Mouse (Mus musculus) kidney, embryonic 14.5 days (tissue): ENCODE measurements at regions not wholly inside any gene's neighbourhood (a gene's known extent, or its start where the extent isn't known, plus 50 kb on each side); places are given as distances from the start of the nearest gene placed in this dataset.

Experiments used
- ATAC-seq: fragments of 200-750 bp; cut with Nextera tagmentation; 2 replicates; pipeline ENCODE4 v1.8.0; 2017; ENCODE audit warnings: moderate number of reproducible peaks, mild to moderate bottlenecking, moderate TSS enrichment, moderate library complexity; ENCODE audit not compliant: low FRiP score, low TSS enrichment
- H3K27ac ChIP-seq: fragments of 300-500 bp; sonication (generic); 2 replicates; pipeline ENCODE4 v1.5.1; 2014; ENCODE audit warnings: low read depth, mild to moderate bottlenecking, low read length, moderate library complexity, mixed read lengths
- H3K27me3 ChIP-seq: fragments of 300-500 bp; sonication (generic); 2 replicates; pipeline ENCODE4 v1.6.1; 2014; ENCODE audit warnings: mild to moderate bottlenecking, low read length; ENCODE audit not compliant: control insufficient read depth, insufficient read depth
- H3K36me3 ChIP-seq: fragments of 300-500 bp; sonication (generic); 2 replicates; pipeline ENCODE4 v1.6.1; 2014; ENCODE audit warnings: low read length, mixed read lengths; ENCODE audit not compliant: control insufficient read depth, insufficient read depth
- H3K4me1 ChIP-seq: fragments of 300-500 bp; sonication (generic); 2 replicates; pipeline ENCODE4 v1.6.1; 2014; ENCODE audit warnings: low read length, mixed read lengths; ENCODE audit not compliant: control insufficient read depth, insufficient read depth
- H3K4me2 ChIP-seq: fragments of 300-500 bp; sonication (generic); replicated peaks from 2 replicates; pipeline ENCODE4 v1.6.1; 2014; ENCODE audit warnings: low read depth, mild to moderate bottlenecking, low read length
- H3K4me3 ChIP-seq: fragments of 300-500 bp; sonication (generic); 2 replicates; pipeline ENCODE4 v1.5.1; 2014; ENCODE audit warnings: mild to moderate bottlenecking, low read length
- H3K9ac ChIP-seq: fragments of 300-500 bp; sonication (generic); 2 replicates; pipeline ENCODE4 v1.6.1; 2014; ENCODE audit warnings: low read depth, mild to moderate bottlenecking, low read length, moderate library complexity
- H3K9me3 ChIP-seq: fragments of 300-500 bp; sonication (generic); 2 replicates; pipeline ENCODE4 v1.6.1; 2016; ENCODE audit warnings: low read length; ENCODE audit not compliant: control insufficient read depth
- WGBS: fragments of 180-500 bp; shearing (Covaris S2); extraction: QIAGEN DNeasy Blood & Tissue Kit; methylation state at CpG from one replicate; pipeline ENCODE4 v1.1.7; 2014; 5-methylcytosine and 5-hydroxymethylcytosine counted together

DNA sequence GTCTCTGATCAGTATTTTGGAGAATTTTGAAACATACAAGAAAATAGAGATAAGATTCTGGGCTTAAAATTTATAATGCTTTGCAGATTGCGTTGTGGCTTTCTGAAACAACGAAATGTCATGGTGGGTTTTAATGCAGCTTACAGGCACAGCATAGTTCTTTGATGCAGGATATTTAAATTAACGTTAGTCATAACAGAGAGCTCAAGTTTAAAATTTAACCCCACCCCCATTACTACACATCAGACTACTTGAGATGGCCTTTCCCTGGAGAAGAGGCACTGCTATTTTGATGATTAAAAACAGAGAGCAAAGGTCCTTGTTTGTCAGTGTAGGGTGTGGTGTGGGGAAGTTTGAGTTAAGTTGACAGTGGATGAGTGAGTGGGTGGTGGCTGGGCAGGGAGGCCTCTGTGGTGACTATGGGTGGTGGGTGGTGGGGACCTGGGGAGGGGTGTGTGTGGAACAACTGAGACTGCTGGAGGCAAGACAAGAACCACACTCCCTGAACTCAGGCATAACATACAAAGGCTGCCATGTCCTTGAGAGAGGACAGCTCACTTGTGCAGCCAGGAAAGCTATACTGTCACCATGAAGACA lies 283.9 kb downstream of the Cetn3 start:
- WGBS = 76% methylated on average over 3 of the region's 3 CpGs

DNA sequence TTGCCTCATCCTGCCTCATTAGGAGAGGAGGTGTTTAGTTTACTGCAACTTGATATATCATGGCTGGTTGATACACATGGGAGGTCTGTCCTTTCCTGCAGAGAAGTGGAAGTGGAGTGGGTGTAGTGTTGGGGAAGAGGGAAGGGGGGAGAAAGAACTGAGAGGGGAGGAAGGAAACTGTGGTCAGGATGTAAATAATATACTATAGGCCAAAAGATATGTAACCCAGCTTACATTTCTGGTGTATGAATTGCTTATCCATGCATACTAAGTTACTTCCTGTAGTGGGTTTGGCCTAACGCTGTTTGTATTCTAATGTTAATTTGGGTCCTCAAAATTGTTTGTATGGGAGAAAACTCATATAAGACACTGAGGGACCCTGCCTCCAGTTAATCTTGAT lies 289.6 kb downstream of the Cetn3 start:
- Histone ChIP-seq H3K9me3 (no peaks in the 10 kb centered on the region), H3K4me3 (no peak overlapping the region), H3K36me3 (no peaks in the 10 kb centered on the region), H3K4me2 (no peak overlapping the region), H3K27me3 (no peaks in the 10 kb centered on the region), H3K4me1 (no peaks in the 10 kb centered on the region), H3K9ac (no peak overlapping the region), H3K27ac (no peak overlapping the region)
- no peak for ATAC-seq
- 88% methylated on average over 1 of the region's 1 CpGs for WGBS

More for the DNA sequence above, 283.9 kb downstream of the Cetn3 start:
- Histone ChIP-seq H3K27ac (no peak overlapping the region), H3K9ac (no peak overlapping the region), H3K27me3 (no peaks in the 10 kb centered on the region), H3K4me3 (no peak overlapping the region), H3K36me3 (no peaks in the 10 kb centered on the region), H3K4me2 (no peak overlapping the region), H3K4me1 (no peaks in the 10 kb centered on the region), H3K9me3 (no peaks in the 10 kb centered on the region)
- ATAC-seq = peak; percentile 55; the same call in 1 of the 2 replicates

DNA sequence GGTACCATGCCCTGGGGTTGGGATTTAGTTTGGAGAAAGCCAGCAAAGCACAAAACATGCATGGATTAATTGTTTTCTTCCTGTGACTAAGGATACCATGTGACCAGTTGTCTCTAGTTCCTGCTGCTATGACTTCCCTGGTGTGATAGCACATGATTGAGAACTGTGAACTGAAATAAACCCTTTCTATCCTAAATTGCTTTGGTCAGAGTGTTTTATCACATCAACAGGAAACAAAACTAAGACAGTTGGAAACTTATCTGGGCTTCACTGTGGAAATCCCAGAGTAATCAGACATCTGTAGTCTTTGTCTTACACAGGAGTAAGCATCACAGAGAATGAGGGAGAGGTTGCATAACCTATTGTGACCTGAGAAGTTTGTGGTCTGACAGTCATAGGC lies 290.5 kb downstream of the Cetn3 start:
- H3K27me3 ChIP-seq = no peaks in the 10 kb centered on the region
- no peak for ATAC-seq
- H3K4me2 ChIP-seq = no peak overlapping the region
- H3K4me1 ChIP-seq = no peaks in the 10 kb centered on the region
- H3K4me3 ChIP-seq = no peak overlapping the region
- H3K27ac ChIP-seq = no peak overlapping the region
- H3K36me3 ChIP-seq = no peaks in the 10 kb centered on the region
- H3K9ac ChIP-seq = no peak overlapping the region
- H3K9me3 ChIP-seq = no peaks in the 10 kb centered on the region

DNA sequence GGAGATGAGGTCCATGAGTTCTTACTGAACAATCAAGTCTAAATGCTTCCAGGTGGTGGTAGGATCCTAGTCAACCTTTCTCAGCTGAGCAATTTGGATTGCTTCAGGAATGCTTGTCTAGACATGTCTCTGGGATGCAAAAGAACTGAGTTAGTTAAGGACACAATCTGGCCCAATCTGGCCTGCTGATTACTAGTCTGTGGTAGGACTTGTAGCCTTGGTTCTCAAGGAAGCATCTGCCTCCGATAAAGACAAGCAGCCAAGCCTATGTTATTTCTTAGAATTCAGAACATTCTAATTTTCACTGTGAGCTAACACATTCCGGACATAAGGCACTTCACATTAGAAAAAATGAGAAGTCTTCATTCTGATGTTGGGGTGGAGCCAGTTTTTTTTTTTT lies 298.5 kb downstream of the Cetn3 start:
- 89% methylated on average over 2 of the region's 2 CpGs for WGBS
- ATAC-seq = no peak

DNA sequence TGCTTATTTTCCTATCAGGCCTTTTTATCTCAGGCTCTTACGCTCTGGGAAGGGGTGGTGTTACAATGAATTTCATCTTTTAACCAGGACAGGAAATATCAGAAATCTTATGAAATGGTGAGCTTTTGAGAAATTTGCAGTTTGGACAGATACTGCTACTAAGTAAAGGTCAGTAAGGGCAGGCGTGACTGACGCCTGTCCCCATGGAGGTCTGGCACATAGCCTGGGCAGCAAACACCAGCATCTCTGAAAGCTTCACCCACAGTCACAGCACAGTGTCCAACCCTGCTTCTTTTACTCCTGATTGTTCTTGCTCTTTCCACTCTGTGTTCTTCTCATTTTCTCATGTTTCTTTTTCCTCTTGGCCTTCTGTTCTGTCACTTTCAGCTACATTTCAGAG lies 304.8 kb downstream of the Cetn3 start:
- H3K4me3 ChIP-seq = no peak overlapping the region
- 58% methylated on average over 3 of the region's 3 CpGs for WGBS
- H3K27ac ChIP-seq = no peak overlapping the region
- H3K4me1 ChIP-seq = no peaks in the 10 kb centered on the region
- no peak overlapping the region for H3K4me2 ChIP-seq
- no peaks in the 10 kb centered on the region for H3K27me3 ChIP-seq
- no peak overlapping the region for H3K9ac ChIP-seq
- H3K36me3 ChIP-seq = no peaks in the 10 kb centered on the region
- no peak for ATAC-seq
- H3K9me3 ChIP-seq = no peaks in the 10 kb centered on the region

More for the DNA sequence above, 298.5 kb downstream of the Cetn3 start:
- Histone ChIP-seq H3K4me2 (no peak overlapping the region), H3K36me3 (no peaks in the 10 kb centered on the region), H3K4me3 (no peak overlapping the region), H3K27ac (no peak overlapping the region), H3K4me1 (no peaks in the 10 kb centered on the region), H3K9ac (no peak overlapping the region), H3K9me3 (no peaks in the 10 kb centered on the region), H3K27me3 (no peaks in the 10 kb centered on the region)

DNA sequence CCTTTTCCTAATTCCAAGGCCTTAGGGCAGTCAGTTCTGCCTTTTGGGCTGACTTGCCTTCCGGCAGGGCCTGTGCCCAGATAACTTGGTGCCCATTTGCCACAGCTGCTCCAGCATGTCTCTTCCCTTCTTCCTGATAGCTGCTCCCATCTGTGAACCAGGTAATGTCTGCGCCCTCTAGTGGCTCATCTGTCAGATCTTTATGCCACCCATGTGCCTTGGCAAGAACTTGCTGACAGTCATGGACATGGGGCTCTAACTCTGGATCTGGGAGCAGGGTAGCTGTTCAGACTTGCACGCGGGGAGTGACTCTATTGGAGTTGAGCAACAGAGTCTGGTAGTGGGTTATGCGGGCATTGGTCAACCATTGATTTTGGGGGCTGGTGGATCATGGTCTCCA lies 309.3 kb downstream of the Cetn3 start:
- Histone ChIP-seq H3K4me2 (no peak overlapping the region), H3K36me3 (no peaks in the 10 kb centered on the region), H3K9me3 (no peaks in the 10 kb centered on the region), H3K27me3 (no peaks in the 10 kb centered on the region), H3K9ac (no peak overlapping the region), H3K4me1 (no peaks in the 10 kb centered on the region), H3K4me3 (no peak overlapping the region), H3K27ac (no peak overlapping the region)
- ATAC-seq = no peak
- 82% methylated on average over 5 of the region's 5 CpGs for WGBS

DNA sequence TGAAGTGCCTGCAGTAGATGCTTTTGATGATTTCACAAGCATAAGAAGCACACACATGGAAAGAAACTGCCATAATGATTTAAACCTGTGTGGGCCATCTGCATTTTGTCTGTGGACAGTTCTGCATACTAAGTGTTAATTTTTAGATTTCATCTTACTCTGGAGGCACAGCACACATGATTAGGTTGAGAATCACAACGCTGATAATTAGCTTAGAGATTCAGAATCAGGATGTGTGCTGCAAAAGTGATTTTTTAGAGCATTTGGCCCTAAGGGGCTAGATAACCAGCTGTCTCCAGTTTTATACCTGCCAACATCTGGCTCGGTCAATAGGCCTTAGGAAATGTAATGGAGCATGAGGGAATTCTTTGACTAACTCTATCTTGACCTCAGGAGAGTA lies 323.2 kb downstream of the Cetn3 start:
- H3K36me3 ChIP-seq = no peaks in the 10 kb centered on the region
- H3K4me1 ChIP-seq = no peaks in the 10 kb centered on the region
- H3K9me3 ChIP-seq = no peaks in the 10 kb centered on the region
- no peak overlapping the region for H3K9ac ChIP-seq
- no peak overlapping the region for H3K27ac ChIP-seq
- H3K4me2 ChIP-seq = no peak overlapping the region
- H3K27me3 ChIP-seq = no peaks in the 10 kb centered on the region
- ATAC-seq = no peak
- no peak overlapping the region for H3K4me3 ChIP-seq
- 73% methylated on average over 2 of the region's 2 CpGs for WGBS

DNA sequence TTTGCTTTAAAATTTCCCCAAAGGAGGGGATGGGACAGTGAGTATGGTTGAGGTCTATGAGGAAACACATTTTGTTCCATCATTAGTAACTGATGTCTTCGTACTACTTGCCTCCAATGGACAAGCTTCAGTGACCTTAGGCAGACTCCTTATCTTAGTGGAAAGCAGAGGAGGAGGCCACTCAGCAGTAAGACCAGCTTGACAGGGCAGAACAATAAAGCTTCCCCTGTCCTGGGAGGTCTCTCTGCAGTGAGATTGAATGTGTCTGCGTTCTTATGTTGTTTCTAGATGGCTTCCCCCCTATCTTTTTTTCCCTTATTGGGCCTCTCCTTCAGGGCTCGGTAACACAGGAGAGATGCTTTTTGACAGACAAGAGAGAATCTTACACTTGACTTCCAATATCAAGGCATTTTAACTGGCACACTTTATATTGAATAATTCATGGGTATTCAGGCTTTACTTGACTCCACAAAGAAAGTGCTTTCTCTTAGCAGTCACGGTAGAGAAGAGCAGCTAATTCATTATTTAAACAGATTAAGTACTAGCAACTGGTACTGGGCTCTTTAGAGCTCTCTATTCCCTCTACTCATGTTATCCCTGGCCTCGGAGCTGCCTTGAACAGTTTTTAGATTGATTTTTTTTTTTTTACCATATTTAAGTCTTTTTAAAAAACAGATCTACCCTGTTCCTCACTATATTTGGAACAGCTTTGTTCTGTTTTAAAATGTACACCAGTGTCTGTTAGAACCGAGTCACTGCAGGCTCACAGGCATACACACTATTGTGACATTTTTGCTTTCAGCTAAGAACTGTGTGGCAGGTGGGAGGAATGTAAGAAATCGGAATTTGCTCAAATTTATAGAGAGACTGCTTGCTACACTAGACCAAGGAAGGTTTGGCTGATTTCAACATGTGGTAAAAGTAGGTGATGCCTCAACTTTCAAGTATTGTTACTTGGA lies 347.2 kb downstream of the Cetn3 start:
- H3K4me2 ChIP-seq = no peak overlapping the region
- no peak for ATAC-seq
- no peak overlapping the region for H3K27ac ChIP-seq
- no peak overlapping the region for H3K9ac ChIP-seq
- H3K36me3 ChIP-seq = no peaks in the 10 kb centered on the region
- no peaks in the 10 kb centered on the region for H3K4me1 ChIP-seq
- no peak overlapping the region for H3K4me3 ChIP-seq
- WGBS = 68% methylated on average over 7 of the region's 7 CpGs
- H3K9me3 ChIP-seq = no peaks in the 10 kb centered on the region
- no peaks in the 10 kb centered on the region for H3K27me3 ChIP-seq
